Mouse (Mus musculus): Measurements from ENCODE around the gene Anks1.

GRCm38 (mm10) chr17:27908888-27909621 is at the start of gene Anks1:
- TF ChIP-seq EP300 (optimal IDR thresholded peaks at IDR 0.05) (no peak), CTCF (IDR thresholded peaks at IDR 0.05; ENCODE audit: low read depth) (no peak; the same call in 1 of the 2 replicates)
